Mouse (Mus musculus) intestine, embryonic 15.5 days (tissue): Measurements from ENCODE around the gene Dgkd. TPM values are rescaled to one million over a fixed set of nuclear protein-coding genes. Genes with fewer than 3 reads are reported as not detected.

ENCODE experiments used
- ATAC-seq: fragments of 200-750 bp; cut with Nextera tagmentation; 2 replicates; pipeline ENCODE4 v1.8.0; 2017; ENCODE audit warnings: moderate TSS enrichment, moderate library complexity
- H3K27ac ChIP-seq: fragments of 300-500 bp; sonication (generic); 2 replicates; pipeline ENCODE4 v1.5.1; 2015; ENCODE audit warnings: mild to moderate bottlenecking, inconsistent platforms
- H3K27me3 ChIP-seq: fragments of 300-500 bp; sonication (generic); replicated peaks from 2 replicates; pipeline ENCODE4 v1.6.1; 2015; ENCODE audit warnings: inconsistent platforms
- H3K36me3 ChIP-seq: fragments of 300-500 bp; sonication (generic); 2 replicates; pipeline ENCODE4 v1.6.1; 2015; ENCODE audit warnings: inconsistent platforms
- H3K4me1 ChIP-seq: fragments of 300-500 bp; sonication (generic); replicated peaks from 2 replicates; pipeline ENCODE4 v1.6.1; 2015; ENCODE audit warnings: inconsistent platforms
- H3K4me2 ChIP-seq: fragments of 300-500 bp; sonication (generic); replicated peaks from 2 replicates; pipeline ENCODE4 v1.6.1; 2015; ENCODE audit warnings: mild to moderate bottlenecking, inconsistent platforms
- H3K4me3 ChIP-seq: fragments of 300-500 bp; sonication (generic); replicated peaks from 2 replicates; pipeline ENCODE4 v1.5.1; 2015; ENCODE audit warnings: inconsistent platforms
- H3K9ac ChIP-seq: fragments of 300-500 bp; sonication (generic); 2 replicates; pipeline ENCODE4 v1.6.1; 2015; ENCODE audit warnings: inconsistent platforms
- H3K9me3 ChIP-seq: fragments of 300-500 bp; sonication (generic); 2 replicates; pipeline ENCODE4 v1.6.1; 2016; ENCODE audit warnings: inconsistent platforms
- WGBS: fragments of 180-500 bp; shearing (Covaris S2); methylation state at CpG from one replicate; pipeline ENCODE4 v1.1.7; 2015; 5-methylcytosine and 5-hydroxymethylcytosine counted together
- polyA plus RNA-seq: library from polyadenylated mRNA; unstranded; fragments of >200 nt; fragmentation: Nextera tagmentation; extraction: Ambion mirVana; gene quantifications from 2 replicates; pipeline ENCODE4 v1.2.1, GENCODE M21; 2015

The Dgkd gene
- polyA plus RNA-seq, 1 experiment from 2014 or later: 28.2 TPM

GRCm38 (mm10) chr1:87853601-87854361, 694 bp downstream of the Dgkd start:
- H3K4me1 ChIP-seq: peaks cover 24% of the 10 kb centered on the region
- peak overlapping the region; percentile 70; the same call in 1 of the 2 replicates for H3K27ac ChIP-seq
- H3K36me3 ChIP-seq: no peaks in the 10 kb centered on the region
- peak overlapping the region; percentile 98 for H3K4me3 ChIP-seq
- peak overlapping the region; percentile 92 for H3K4me2 ChIP-seq
- ATAC-seq: peak; percentile 32
- H3K9me3 ChIP-seq: no peaks in the 10 kb centered on the region
- no peaks in the 10 kb centered on the region for H3K27me3 ChIP-seq
- H3K9ac ChIP-seq: peak overlapping the region; percentile 95
- under 1% methylated on average over 47 of the region's 48 CpGs for WGBS

- ATAC-seq: no peak
- H3K27ac ChIP-seq: no peak overlapping the region
- WGBS: 24% methylated on average over 6 of the region's 6 CpGs
- H3K27me3 ChIP-seq: no peaks in the 10 kb centered on the region
- H3K9me3 ChIP-seq: no peaks in the 10 kb centered on the region
- H3K36me3 ChIP-seq: no peaks in the 10 kb centered on the region
- peaks cover 23% of the 10 kb centered on the region for H3K4me1 ChIP-seq
- peak overlapping the region; percentile 95; the same call in 1 of the 2 replicates for H3K9ac ChIP-seq
- peak overlapping the region; percentile 98 for H3K4me3 ChIP-seq
- H3K4me2 ChIP-seq: peak overlapping the region; percentile 92
These were observed 1.3 kb downstream of the Dgkd start for GRCm38 (mm10) chr1:87854411-87854810.

- H3K36me3 ChIP-seq: no peaks in the 10 kb centered on the region
- H3K9me3 ChIP-seq: no peaks in the 10 kb centered on the region
- H3K4me2 ChIP-seq: peak overlapping the region; percentile 92
- H3K9ac ChIP-seq: 0 out of 2 replicates have a peak overlapping the region, but pooled peaks have one; percentile 95
- H3K27me3 ChIP-seq: no peaks in the 10 kb centered on the region
- ATAC-seq: no peak
- 23% methylated on average over 2 of the region's 2 CpGs for WGBS
- 0 out of 2 replicates have a peak overlapping the region, but pooled peaks have one; percentile 98 for H3K4me3 ChIP-seq
- peaks cover 23% of the 10 kb centered on the region for H3K4me1 ChIP-seq
- H3K27ac ChIP-seq: no peak overlapping the region
These were observed 1.8 kb downstream of the Dgkd start for GRCm38 (mm10) chr1:87854851-87855251.

GRCm38 (mm10) chr1:87855522-87855921, 2.4 kb downstream of the Dgkd start:
- H3K9me3 ChIP-seq: no peaks in the 10 kb centered on the region
- no peaks in the 10 kb centered on the region for H3K27me3 ChIP-seq
- H3K9ac ChIP-seq: no peak overlapping the region
- peaks cover 23% of the 10 kb centered on the region for H3K4me1 ChIP-seq
- no peak overlapping the region for H3K27ac ChIP-seq
- no peak overlapping the region for H3K4me3 ChIP-seq
- WGBS: 85% methylated on average over 1 of the region's 1 CpGs
- H3K36me3 ChIP-seq: no peaks in the 10 kb centered on the region
- no peak for ATAC-seq
- H3K4me2 ChIP-seq: peak overlapping the region; percentile 92; the same call in 1 of the 2 replicates

GRCm38 (mm10) chr1:87856823-87857222, 3.7 kb downstream of the Dgkd start:
- no peak overlapping the region for H3K4me2 ChIP-seq
- H3K4me3 ChIP-seq: no peak overlapping the region
- no peak overlapping the region for H3K27ac ChIP-seq
- H3K9ac ChIP-seq: no peak overlapping the region
- ATAC-seq: no peak
- H3K4me1 ChIP-seq: peaks cover 24% of the 10 kb centered on the region
- 87% methylated on average over 3 of the region's 3 CpGs for WGBS
- no peaks in the 10 kb centered on the region for H3K36me3 ChIP-seq
- no peaks in the 10 kb centered on the region for H3K9me3 ChIP-seq
- H3K27me3 ChIP-seq: no peaks in the 10 kb centered on the region

GRCm38 (mm10) chr1:87858031-87858430, 4.9 kb downstream of the Dgkd start:
- Histone ChIP-seq H3K9ac (no peak overlapping the region), H3K27ac (peak overlapping the region; percentile 34; the same call in 1 of the 2 replicates), H3K4me3 (no peak overlapping the region), H3K27me3 (no peaks in the 10 kb centered on the region), H3K36me3 (no peaks in the 10 kb centered on the region), H3K4me1 (peaks cover 31% of the 10 kb centered on the region), H3K4me2 (peak overlapping the region; percentile 22; the same call in 1 of the 2 replicates), H3K9me3 (no peaks in the 10 kb centered on the region)
- ATAC-seq: no peak
- 70% methylated on average over 1 of the region's 1 CpGs for WGBS

- Histone ChIP-seq H3K27ac (0 out of 2 replicates have a peak overlapping the region, but pooled peaks have one; percentile 34), H3K4me3 (no peak overlapping the region), H3K4me2 (peak overlapping the region; percentile 22; the same call in 1 of the 2 replicates), H3K36me3 (no peaks in the 10 kb centered on the region), H3K9ac (no peak overlapping the region), H3K9me3 (no peaks in the 10 kb centered on the region), H3K27me3 (no peaks in the 10 kb centered on the region), H3K4me1 (peaks cover 31% of the 10 kb centered on the region)
- ATAC-seq: peak; percentile 74
- WGBS: 54% methylated on average over 2 of the region's 2 CpGs
These were observed 5.4 kb downstream of the Dgkd start for GRCm38 (mm10) chr1:87858529-87858928.

- no peak for ATAC-seq
- 68% methylated on average over 3 of the region's 3 CpGs for WGBS
- Histone ChIP-seq H3K4me2 (no peak overlapping the region), H3K27ac (no peak overlapping the region), H3K27me3 (no peaks in the 10 kb centered on the region), H3K4me3 (no peak overlapping the region), H3K9me3 (no peaks in the 10 kb centered on the region), H3K9ac (no peak overlapping the region), H3K36me3 (no peaks in the 10 kb centered on the region), H3K4me1 (peaks cover 12% of the 10 kb centered on the region)
These were observed 10.5 kb downstream of the Dgkd start for GRCm38 (mm10) chr1:87863602-87864001.

GRCm38 (mm10) chr1:87864889-87865288, 11.8 kb downstream of the Dgkd start:
- ATAC-seq: no peak
- H3K9ac ChIP-seq: no peak overlapping the region
- no peak overlapping the region for H3K4me2 ChIP-seq
- H3K4me1 ChIP-seq: peaks cover 8% of the 10 kb centered on the region; the same call in 1 of the 2 replicates
- H3K27me3 ChIP-seq: no peaks in the 10 kb centered on the region
- no peaks in the 10 kb centered on the region for H3K36me3 ChIP-seq
- H3K9me3 ChIP-seq: no peaks in the 10 kb centered on the region
- no peak overlapping the region for H3K4me3 ChIP-seq
- H3K27ac ChIP-seq: no peak overlapping the region

- no peak for ATAC-seq
- 86% methylated on average over 1 of the region's 1 CpGs for WGBS
- no peaks in the 10 kb centered on the region for H3K27me3 ChIP-seq
- H3K9ac ChIP-seq: no peak overlapping the region
- H3K4me1 ChIP-seq: peaks cover 8% of the 10 kb centered on the region; the same call in 1 of the 2 replicates
- no peak overlapping the region for H3K27ac ChIP-seq
- no peak overlapping the region for H3K4me2 ChIP-seq
- no peak overlapping the region for H3K4me3 ChIP-seq
- no peaks in the 10 kb centered on the region for H3K9me3 ChIP-seq
- H3K36me3 ChIP-seq: no peaks in the 10 kb centered on the region
These were observed 13.6 kb downstream of the Dgkd start for GRCm38 (mm10) chr1:87866672-87867071.

- peaks cover 3% of the 10 kb centered on the region; the same call in 1 of the 2 replicates for H3K4me1 ChIP-seq
- H3K27ac ChIP-seq: no peak overlapping the region
- H3K9ac ChIP-seq: no peak overlapping the region
- no peaks in the 10 kb centered on the region for H3K9me3 ChIP-seq
- H3K27me3 ChIP-seq: no peaks in the 10 kb centered on the region
- no peak overlapping the region for H3K4me3 ChIP-seq
- H3K4me2 ChIP-seq: no peak overlapping the region
- ATAC-seq: no peak
- H3K36me3 ChIP-seq: no peaks in the 10 kb centered on the region
These were observed 18.5 kb downstream of the Dgkd start for GRCm38 (mm10) chr1:87871546-87871945.

- H3K9ac ChIP-seq: no peak overlapping the region
- H3K27me3 ChIP-seq: no peaks in the 10 kb centered on the region
- no peaks in the 10 kb centered on the region for H3K9me3 ChIP-seq
- ATAC-seq: no peak
- no peaks in the 10 kb centered on the region for H3K36me3 ChIP-seq
- no peak overlapping the region for H3K4me2 ChIP-seq
- no peak overlapping the region for H3K27ac ChIP-seq
- H3K4me3 ChIP-seq: no peak overlapping the region
- peaks cover 7% of the 10 kb centered on the region for H3K4me1 ChIP-seq
These were observed 20.0 kb downstream of the Dgkd start for GRCm38 (mm10) chr1:87873081-87873480.

- ATAC-seq: no peak
- Histone ChIP-seq H3K4me1 (peaks cover 26% of the 10 kb centered on the region), H3K27me3 (no peaks in the 10 kb centered on the region), H3K9me3 (no peaks in the 10 kb centered on the region), H3K4me2 (no peak overlapping the region), H3K4me3 (no peak overlapping the region), H3K9ac (no peak overlapping the region), H3K27ac (no peak overlapping the region), H3K36me3 (no peaks in the 10 kb centered on the region)
- WGBS: 88% methylated on average over 1 of the region's 1 CpGs
These were observed 23.0 kb downstream of the Dgkd start for GRCm38 (mm10) chr1:87876065-87876464.
